Mouse (Mus musculus) midbrain, embryonic 14.5 days (tissue): ENCODE data around the gene Pacsin1. TPM values are rescaled to one million over a fixed set of nuclear protein-coding genes. Genes with fewer than 3 reads are reported as not detected.

ENCODE experiments used
- ATAC-seq: fragments of 200-750 bp; cut with Nextera tagmentation; 2 replicates; pipeline ENCODE4 v1.8.0; 2017; ENCODE audit warnings: moderate number of reproducible peaks, moderate library complexity; ENCODE audit not compliant: low FRiP score, low TSS enrichment
- DNase-seq: peaks from one replicate; pipeline ENCODE4 v3.0.0-alpha.2; 2015
- H3K27ac ChIP-seq: fragments of 300-500 bp; sonication (generic); replicated peaks from 2 replicates; pipeline ENCODE4 v1.5.1; 2014; ENCODE audit warnings: mild to moderate bottlenecking, low read depth, low read length, moderate library complexity
- H3K27me3 ChIP-seq: fragments of 300-500 bp; sonication (generic); 2 replicates; pipeline ENCODE4 v1.6.1; 2014; ENCODE audit warnings: low read length, control low read depth, mixed read lengths; ENCODE audit not compliant: control insufficient read depth, insufficient read depth
- H3K36me3 ChIP-seq: fragments of 300-500 bp; sonication (generic); 2 replicates; pipeline ENCODE4 v1.6.1; 2014; ENCODE audit warnings: low read length, control low read depth; ENCODE audit not compliant: control insufficient read depth, insufficient read depth
- H3K4me1 ChIP-seq: fragments of 300-500 bp; sonication (generic); 2 replicates; pipeline ENCODE4 v1.6.1; 2014; ENCODE audit warnings: mild to moderate bottlenecking, antibody characterized with exemption, low read length, control low read depth; ENCODE audit not compliant: control insufficient read depth, insufficient read depth
- H3K4me2 ChIP-seq: fragments of 300-500 bp; sonication (generic); 2 replicates; pipeline ENCODE4 v1.6.1; 2014; ENCODE audit warnings: mild to moderate bottlenecking, low read length, moderate library complexity
- H3K4me3 ChIP-seq: fragments of 300-500 bp; sonication (generic); replicated peaks from 2 replicates; pipeline ENCODE4 v1.5.1; 2014; ENCODE audit warnings: low read depth, low read length
- H3K9ac ChIP-seq: fragments of 300-500 bp; sonication (generic); replicated peaks from 2 replicates; pipeline ENCODE4 v1.6.1; 2014; ENCODE audit warnings: mild to moderate bottlenecking, low read length, moderate library complexity
- H3K9me3 ChIP-seq: fragments of 300-500 bp; sonication (generic); 2 replicates; pipeline ENCODE4 v1.6.1; 2016; ENCODE audit warnings: low read length, control low read depth, mixed read lengths; ENCODE audit not compliant: control insufficient read depth
- WGBS: fragments of 180-500 bp; shearing (Covaris S2); extraction: QIAGEN DNeasy Blood & Tissue Kit; methylation state at CpG from one replicate; pipeline ENCODE4 v1.1.7; 2014; 5-methylcytosine and 5-hydroxymethylcytosine counted together
- polyA plus RNA-seq: library from polyadenylated mRNA; unstranded; fragments of >200 nt; fragmentation: Nextera tagmentation; extraction: Ambion mirVana; gene quantifications from 2 replicates; pipeline ENCODE4 v1.2.1, GENCODE M21; 2014

Pacsin1 gene
- polyA plus RNA-seq, 1 experiment from 2014 or later = 33.0 TPM

DNA sequence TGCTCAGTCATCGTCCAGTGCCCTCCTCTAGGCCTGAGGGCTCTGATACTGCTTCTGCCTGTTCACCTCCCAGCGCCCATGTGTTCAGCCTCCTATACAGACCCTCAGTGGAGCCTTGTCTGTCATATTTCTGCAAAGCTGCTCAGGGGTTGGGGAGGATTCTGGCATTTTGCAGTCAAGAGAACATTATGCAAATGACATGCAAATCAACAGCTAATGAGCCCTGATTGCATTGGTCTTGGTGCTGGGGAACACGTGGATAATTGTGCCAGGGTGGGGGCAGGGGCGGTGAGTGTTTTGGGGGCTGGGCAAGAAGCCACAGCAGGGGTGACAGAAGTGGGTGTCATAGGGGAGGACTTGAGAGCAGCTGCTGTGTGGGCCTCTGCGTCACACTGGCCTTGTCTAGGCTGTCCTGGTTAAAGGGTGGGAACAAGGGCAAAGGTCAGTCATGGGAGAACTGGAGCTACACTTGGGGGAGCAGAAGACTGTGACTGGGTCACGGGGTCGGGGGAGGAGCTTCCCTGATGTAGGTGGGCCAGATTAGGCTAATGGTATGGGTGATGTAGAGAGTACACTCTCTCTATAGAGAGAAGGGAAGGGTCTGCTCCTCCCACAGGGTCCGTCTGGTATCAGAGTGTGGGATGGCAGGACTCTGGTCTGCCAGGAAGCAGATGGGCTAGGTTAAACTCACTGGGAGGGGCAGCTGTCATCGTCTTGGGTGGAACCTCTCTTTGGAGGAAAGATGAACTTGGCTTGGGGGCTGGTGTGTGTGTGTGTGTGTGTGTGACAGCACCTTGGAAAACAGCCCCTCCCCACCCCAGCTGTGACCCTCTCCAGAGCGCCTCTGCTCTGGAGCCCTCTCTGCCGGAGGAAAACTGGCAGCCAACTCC lies 23.9 kb downstream of the Pacsin1 start:
- ATAC-seq (peak; percentile 80), DNase-seq (peak; percentile 70)
- no peaks in the 10 kb centered on the region for H3K36me3 ChIP-seq
- no peaks in the 10 kb centered on the region for H3K9me3 ChIP-seq
- H3K4me3 ChIP-seq = no peak overlapping the region
- H3K4me2 ChIP-seq = no peak overlapping the region
- peak overlapping the region; percentile 79 for H3K27ac ChIP-seq
- no peaks in the 10 kb centered on the region for H3K27me3 ChIP-seq
- no peak overlapping the region for H3K9ac ChIP-seq
- H3K4me1 ChIP-seq = peaks cover 12% of the 10 kb centered on the region
- WGBS = 27% methylated on average over 11 of the region's 11 CpGs

DNA sequence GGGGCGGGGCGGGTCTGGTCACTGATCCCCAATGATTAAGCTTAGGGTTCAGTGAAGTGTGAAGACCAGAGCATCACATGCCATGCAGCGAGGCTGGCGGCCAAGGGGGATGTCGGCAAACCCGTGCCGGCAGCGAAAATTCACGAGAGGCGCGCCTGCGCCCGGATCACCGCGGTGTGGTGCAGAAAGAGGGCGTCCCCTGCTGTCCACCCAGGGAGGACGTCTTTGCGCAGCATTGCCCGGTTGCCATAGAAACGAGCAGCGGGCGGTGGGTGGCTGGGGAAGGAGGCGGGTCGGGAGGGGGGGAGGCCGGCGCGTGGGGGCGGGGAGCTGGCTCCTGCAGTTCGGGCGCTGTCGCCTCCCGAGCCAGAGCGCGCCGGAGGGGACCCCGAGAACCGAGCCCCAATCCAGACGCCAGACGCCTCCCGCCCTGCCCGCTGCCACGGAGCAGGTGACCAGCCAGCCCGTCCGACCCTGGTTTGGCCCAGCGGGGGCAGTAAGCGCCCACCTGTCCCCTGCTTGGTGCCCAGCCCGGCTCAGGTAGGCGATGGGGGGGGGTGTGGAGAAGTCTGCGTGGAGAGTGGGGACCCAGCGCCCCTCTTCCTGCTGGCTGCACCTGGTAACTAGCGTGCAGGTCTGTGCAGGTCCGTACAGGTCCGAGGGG lies 29.7 kb downstream of the Pacsin1 start:
- Histone ChIP-seq H3K9ac (peak overlapping the region; percentile 75), H3K9me3 (no peaks in the 10 kb centered on the region), H3K27me3 (no peaks in the 10 kb centered on the region), H3K27ac (peak overlapping the region; percentile 32), H3K4me3 (peak overlapping the region; percentile 58), H3K4me2 (peak overlapping the region; percentile 94), H3K4me1 (0 out of 2 replicates have a peak, but pooled peaks cover 16% of the 10 kb centered on the region), H3K36me3 (no peaks in the 10 kb centered on the region)
- ATAC-seq = peak; percentile 76
- peak; percentile 90 for DNase-seq
- WGBS = under 1% methylated on average over 53 of the region's 53 CpGs

GRCm38 (mm10) chr17:27685550-27685913 lies 30.2 kb downstream of the Pacsin1 start:
- 0 out of 2 replicates have a peak, but pooled peaks cover 16% of the 10 kb centered on the region for H3K4me1 ChIP-seq
- under 1% methylated on average over 11 of the region's 11 CpGs for WGBS
- peak; percentile 61 for DNase-seq
- peak overlapping the region; percentile 75 for H3K9ac ChIP-seq
- H3K27ac ChIP-seq = peak overlapping the region; percentile 32
- peak; percentile 21; the same call in 1 of the 2 replicates for ATAC-seq
- H3K36me3 ChIP-seq = no peaks in the 10 kb centered on the region
- no peaks in the 10 kb centered on the region for H3K27me3 ChIP-seq
- no peaks in the 10 kb centered on the region for H3K9me3 ChIP-seq
- peak overlapping the region; percentile 58 for H3K4me3 ChIP-seq
- H3K4me2 ChIP-seq = peak overlapping the region; percentile 94

GRCm38 (mm10) chr17:27686395-27686794 lies 31.1 kb downstream of the Pacsin1 start:
- peak overlapping the region; percentile 58 for H3K4me3 ChIP-seq
- no peak for ATAC-seq
- H3K4me2 ChIP-seq = peak overlapping the region; percentile 94
- H3K9ac ChIP-seq = peak overlapping the region; percentile 75; the same call in 1 of the 2 replicates
- no peaks in the 10 kb centered on the region for H3K9me3 ChIP-seq
- WGBS = 41% methylated on average over 5 of the region's 5 CpGs
- H3K27ac ChIP-seq = no peak overlapping the region
- 0 out of 2 replicates have a peak, but pooled peaks cover 16% of the 10 kb centered on the region for H3K4me1 ChIP-seq
- DNase-seq = no peak
- H3K27me3 ChIP-seq = no peaks in the 10 kb centered on the region
- no peaks in the 10 kb centered on the region for H3K36me3 ChIP-seq

DNA sequence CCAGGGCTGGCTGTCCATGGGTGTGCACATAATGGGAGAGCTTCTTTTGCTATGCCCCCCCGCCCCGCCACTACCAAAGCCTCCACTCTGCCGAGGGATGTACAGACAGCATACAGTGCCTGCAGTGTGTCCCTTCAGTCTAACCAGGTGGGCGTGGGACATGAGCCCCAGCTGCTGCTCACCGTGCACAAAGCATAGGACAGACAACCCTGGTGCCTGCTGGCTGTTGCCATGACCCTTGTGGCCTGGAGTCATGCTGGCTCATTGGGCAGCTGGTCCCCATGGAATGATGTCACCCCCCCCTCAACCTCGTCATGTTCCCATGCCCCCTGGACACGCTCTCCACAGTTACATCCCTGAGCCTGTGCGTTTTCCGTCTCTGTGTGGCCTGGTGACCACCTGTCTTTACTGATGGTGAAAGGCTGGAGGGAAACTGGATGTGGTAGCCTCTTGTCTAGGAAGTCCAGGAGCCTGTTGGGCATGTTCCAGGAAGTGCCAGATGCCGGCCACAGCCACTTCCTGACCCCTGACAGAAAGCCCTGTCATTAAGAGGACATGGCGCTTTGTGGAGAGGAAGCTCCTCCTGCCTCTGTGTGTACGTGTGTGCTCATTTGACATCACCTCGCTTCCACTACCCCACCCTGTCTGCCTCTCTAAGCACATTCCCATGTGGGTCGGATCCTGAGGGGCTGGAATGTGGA lies 35.8 kb downstream of the Pacsin1 start:
- ATAC-seq (no peak), DNase-seq (no peak)
- no peaks in the 10 kb centered on the region for H3K27me3 ChIP-seq
- 81% methylated on average over 14 of the region's 14 CpGs for WGBS
- H3K4me1 ChIP-seq = 0 out of 2 replicates have a peak, but pooled peaks cover 6% of the 10 kb centered on the region
- H3K4me2 ChIP-seq = no peak overlapping the region
- H3K36me3 ChIP-seq = no peaks in the 10 kb centered on the region
- no peak overlapping the region for H3K4me3 ChIP-seq
- H3K9me3 ChIP-seq = no peaks in the 10 kb centered on the region
- no peak overlapping the region for H3K27ac ChIP-seq
- H3K9ac ChIP-seq = no peak overlapping the region

DNA sequence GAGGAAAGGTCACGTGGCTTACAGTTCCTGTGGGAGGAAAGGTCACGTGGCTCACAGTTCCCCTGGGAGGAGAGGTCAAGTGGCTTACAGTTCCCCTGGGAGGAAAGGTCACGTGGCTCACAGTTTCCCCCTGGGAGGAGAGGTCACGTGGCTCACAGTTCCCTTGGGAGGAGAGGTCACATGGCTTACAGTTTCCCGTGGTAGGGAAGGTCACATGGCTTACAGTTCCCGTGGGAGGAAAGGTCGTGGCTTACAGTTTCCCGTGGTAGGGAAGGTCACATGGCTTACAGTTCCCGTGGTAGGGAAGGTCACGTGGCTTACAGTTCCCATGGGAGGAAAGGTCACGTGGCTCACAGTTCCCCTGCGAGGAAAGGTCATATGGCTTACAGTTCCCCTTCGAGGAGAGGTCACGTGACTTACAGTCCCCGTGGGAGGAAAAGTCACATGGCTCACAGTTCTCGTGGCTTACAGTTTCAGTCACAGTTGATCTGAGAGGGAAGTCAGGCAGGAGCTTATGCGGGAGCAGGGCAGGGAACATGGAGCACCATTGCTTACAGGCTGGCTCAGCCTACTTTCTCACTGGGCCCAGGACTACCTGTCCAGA lies 44.4 kb downstream of the Pacsin1 start:
- Histone ChIP-seq H3K36me3 (0 out of 2 replicates have a peak, but pooled peaks cover 2% of the 10 kb centered on the region), H3K9ac (no peak overlapping the region), H3K4me1 (no peaks in the 10 kb centered on the region; the same call in 1 of the 2 replicates), H3K27ac (no peak overlapping the region), H3K4me2 (no peak overlapping the region), H3K4me3 (no peak overlapping the region), H3K9me3 (0 out of 2 replicates have a peak, but pooled peaks cover 3% of the 10 kb centered on the region), H3K27me3 (no peaks in the 10 kb centered on the region)
- DNase-seq (no peak), ATAC-seq (no peak)
- WGBS = 90% methylated on average over 17 of the region's 17 CpGs

DNA sequence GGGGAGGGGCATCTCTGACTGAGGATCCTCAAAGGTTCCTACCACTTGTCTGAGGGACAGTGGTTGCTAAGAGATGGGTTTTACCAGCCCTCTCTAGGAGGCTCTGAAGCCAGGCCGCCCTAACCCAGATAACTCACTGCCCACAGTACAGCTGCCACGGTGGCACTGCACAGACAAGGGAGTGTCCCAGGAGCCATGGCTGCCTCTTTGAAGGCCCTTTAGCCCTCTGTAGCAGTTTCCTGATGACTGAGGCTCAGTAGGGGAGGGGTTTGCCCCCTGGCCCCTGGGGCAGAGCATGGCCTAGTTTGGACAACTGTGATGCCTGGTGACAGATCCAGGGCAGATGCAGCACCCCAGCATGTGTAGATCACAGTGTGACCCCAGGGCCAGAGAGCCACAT lies 45.5 kb downstream of the Pacsin1 start:
- Histone ChIP-seq H3K4me1 (no peaks in the 10 kb centered on the region; the same call in 1 of the 2 replicates), H3K4me2 (no peak overlapping the region), H3K36me3 (0 out of 2 replicates have a peak, but pooled peaks cover 5% of the 10 kb centered on the region), H3K4me3 (no peak overlapping the region), H3K9ac (no peak overlapping the region), H3K27me3 (no peaks in the 10 kb centered on the region), H3K9me3 (0 out of 2 replicates have a peak, but pooled peaks cover 3% of the 10 kb centered on the region), H3K27ac (no peak overlapping the region)
- ATAC-seq (no peak), DNase-seq (no peak)
- 62% methylated on average over 2 of the region's 2 CpGs for WGBS

GRCm38 (mm10) chr17:27701856-27702255 lies 46.5 kb downstream of the Pacsin1 start:
- no peak for ATAC-seq
- H3K4me1 ChIP-seq = no peaks in the 10 kb centered on the region; the same call in 1 of the 2 replicates
- H3K36me3 ChIP-seq = 0 out of 2 replicates have a peak, but pooled peaks cover 5% of the 10 kb centered on the region
- H3K27ac ChIP-seq = no peak overlapping the region
- H3K9me3 ChIP-seq = 0 out of 2 replicates have a peak, but pooled peaks cover 3% of the 10 kb centered on the region
- no peak overlapping the region for H3K4me2 ChIP-seq
- 69% methylated on average over 6 of the region's 6 CpGs for WGBS
- DNase-seq = no peak
- H3K4me3 ChIP-seq = no peak overlapping the region
- H3K27me3 ChIP-seq = no peaks in the 10 kb centered on the region
- H3K9ac ChIP-seq = no peak overlapping the region
